Mouse (Mus musculus) forebrain, embryonic 16.5 days (tissue): Measurements from ENCODE around the gene Tas2r138. TPM values are rescaled to one million over a fixed set of nuclear protein-coding genes. Genes with fewer than 3 reads are reported as not detected.
"Not testable (repeated sequence)": the region's sequence is repeated elsewhere in the genome, so short reads cannot be mapped to it uniquely, and the experiment has no call there.

Experiments
- ATAC-seq: fragments of 200-750 bp; cut with Nextera tagmentation; 2 replicates; pipeline ENCODE4 v1.8.0; 2017; ENCODE audit warnings: mild to moderate bottlenecking, moderate library complexity
- H3K27ac ChIP-seq: fragments of 300-500 bp; sonication (generic); 2 replicates; pipeline ENCODE4 v1.5.1; 2014; ENCODE audit warnings: low read length, control low read depth
- H3K27me3 ChIP-seq: fragments of 300-500 bp; sonication (generic); replicated peaks from 2 replicates; pipeline ENCODE4 v1.6.1; 2014; ENCODE audit warnings: low read length; ENCODE audit not compliant: control insufficient read depth, insufficient read depth
- H3K36me3 ChIP-seq: fragments of 300-500 bp; sonication (generic); 2 replicates; pipeline ENCODE4 v1.6.1; 2014; ENCODE audit not compliant: control insufficient read depth, insufficient read depth
- H3K4me1 ChIP-seq: fragments of 300-500 bp; sonication (generic); replicated peaks from 2 replicates; pipeline ENCODE4 v1.6.1; 2014; ENCODE audit warnings: low read length; ENCODE audit not compliant: control insufficient read depth, insufficient read depth
- H3K4me2 ChIP-seq: fragments of 300-500 bp; sonication (generic); 2 replicates; pipeline ENCODE4 v1.6.1; 2014; ENCODE audit warnings: mild to moderate bottlenecking, low read length, control low read depth
- H3K4me3 ChIP-seq: fragments of 300-500 bp; sonication (generic); replicated peaks from 2 replicates; pipeline ENCODE4 v1.5.1; 2014; ENCODE audit warnings: mild to moderate bottlenecking, low read length, control low read depth
- H3K9ac ChIP-seq: fragments of 300-500 bp; sonication (generic); replicated peaks from 2 replicates; pipeline ENCODE4 v1.6.1; 2014; ENCODE audit warnings: low read depth, low read length, control low read depth
- H3K9me3 ChIP-seq: fragments of 300-500 bp; sonication (generic); 2 replicates; pipeline ENCODE4 v1.6.1; 2016; ENCODE audit warnings: low read length; ENCODE audit not compliant: control insufficient read depth
- WGBS: fragments of 180-500 bp; shearing (Covaris S2); extraction: QIAGEN DNeasy Blood & Tissue Kit; methylation state at CpG from one replicate; pipeline ENCODE4 v1.1.7; 2014; 5-methylcytosine and 5-hydroxymethylcytosine counted together
- polyA plus RNA-seq: library from polyadenylated mRNA; unstranded; fragments of >200 nt; fragmentation: Nextera tagmentation; extraction: Ambion mirVana; gene quantifications from 2 replicates; pipeline ENCODE4 v1.2.1, GENCODE M21; 2015

Gene Tas2r138
- polyA plus RNA-seq, 1 experiment from 2014 or later, result not detected

DNA sequence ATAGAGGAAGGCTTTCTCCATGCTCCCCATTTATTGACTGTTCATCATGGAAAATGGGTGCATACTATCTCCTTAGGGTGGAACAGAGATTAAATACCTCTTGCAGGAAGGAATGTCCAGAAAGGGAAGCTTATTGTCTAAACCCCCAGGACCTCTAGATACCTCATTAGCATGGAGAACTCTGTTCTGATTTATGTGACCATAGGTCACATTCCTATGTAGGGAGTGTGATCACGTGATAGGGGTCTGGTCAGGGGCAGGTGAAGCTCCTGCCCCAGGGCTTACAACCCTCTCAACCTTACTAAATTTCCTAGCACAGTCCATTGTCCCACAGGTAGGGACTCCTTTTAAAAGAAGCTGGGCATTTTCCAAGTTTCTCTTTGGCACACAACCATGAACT lies 13.0 kb upstream of the Tas2r138 start:
- 57% methylated on average over 1 of the region's 1 CpGs for WGBS
- ATAC-seq, result no peak
- H3K36me3 ChIP-seq, result no peaks in the 10 kb centered on the region
- no peak overlapping the region for H3K4me2 ChIP-seq
- no peaks in the 10 kb centered on the region for H3K27me3 ChIP-seq
- no peaks in the 10 kb centered on the region for H3K4me1 ChIP-seq
- H3K4me3 ChIP-seq, result no peak overlapping the region
- H3K9me3 ChIP-seq, result no peaks in the 10 kb centered on the region
- no peak overlapping the region for H3K27ac ChIP-seq
- no peak overlapping the region for H3K9ac ChIP-seq

DNA sequence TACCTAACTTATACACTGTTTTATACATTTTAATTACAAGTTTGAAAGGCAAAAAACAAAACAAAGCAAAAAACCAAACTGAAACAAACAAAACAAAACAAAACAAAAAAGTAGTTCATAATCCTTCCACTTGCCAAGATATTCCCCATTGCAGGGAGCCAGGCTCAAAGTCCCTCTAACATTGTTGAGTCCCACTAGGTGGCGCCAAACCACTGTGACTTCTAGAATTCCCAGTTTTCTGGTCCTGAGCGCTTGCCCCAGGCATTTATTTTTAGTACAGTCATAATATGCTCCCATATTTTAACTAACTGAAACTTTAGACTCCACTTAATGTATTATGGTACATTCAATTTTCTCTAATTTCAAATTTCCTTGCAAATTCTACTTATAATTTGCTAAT lies 4.9 kb upstream of the Tas2r138 start:
- Histone ChIP-seq H3K9me3 (no peaks in the 10 kb centered on the region), H3K4me2 (no peak overlapping the region), H3K4me1 (no peaks in the 10 kb centered on the region), H3K27me3 (no peaks in the 10 kb centered on the region), H3K4me3 (no peak overlapping the region), H3K36me3 (no peaks in the 10 kb centered on the region), H3K27ac (no peak overlapping the region), H3K9ac (no peak overlapping the region)
- WGBS, result 21% methylated on average over 2 of the region's 2 CpGs
- peak; percentile 75 for ATAC-seq

DNA sequence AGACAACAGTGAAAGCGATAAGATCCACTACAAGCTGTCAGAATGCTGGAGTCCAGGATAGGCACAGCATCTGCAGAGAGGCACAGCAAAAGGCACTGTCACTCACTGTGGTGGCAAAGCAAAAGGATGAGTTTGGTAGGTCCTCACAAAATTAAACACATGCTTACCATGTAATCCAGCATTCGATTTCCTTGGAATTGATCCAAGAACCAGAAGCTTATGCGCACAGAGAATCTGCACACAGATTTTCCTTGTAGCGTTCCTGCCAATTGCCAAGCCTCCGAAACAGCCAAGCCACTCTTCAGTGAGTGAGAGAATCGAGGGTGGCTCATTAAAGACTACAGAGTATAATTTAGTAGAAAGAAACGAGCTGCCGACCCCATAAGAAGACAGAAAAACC lies 2.9 kb downstream of the Tas2r138 start:
- H3K9ac ChIP-seq, result no peak overlapping the region
- H3K27ac ChIP-seq, result 0 out of 2 replicates have a peak overlapping the region, but pooled peaks have one; percentile 35
- H3K9me3 ChIP-seq, result no peaks in the 10 kb centered on the region
- WGBS, result 25% methylated on average over 8 of the region's 8 CpGs
- H3K4me1 ChIP-seq, result no peaks in the 10 kb centered on the region
- peak; percentile 95 for ATAC-seq
- H3K36me3 ChIP-seq, result no peaks in the 10 kb centered on the region
- no peak overlapping the region for H3K4me3 ChIP-seq
- no peaks in the 10 kb centered on the region for H3K27me3 ChIP-seq
- H3K4me2 ChIP-seq, result no peak overlapping the region

DNA sequence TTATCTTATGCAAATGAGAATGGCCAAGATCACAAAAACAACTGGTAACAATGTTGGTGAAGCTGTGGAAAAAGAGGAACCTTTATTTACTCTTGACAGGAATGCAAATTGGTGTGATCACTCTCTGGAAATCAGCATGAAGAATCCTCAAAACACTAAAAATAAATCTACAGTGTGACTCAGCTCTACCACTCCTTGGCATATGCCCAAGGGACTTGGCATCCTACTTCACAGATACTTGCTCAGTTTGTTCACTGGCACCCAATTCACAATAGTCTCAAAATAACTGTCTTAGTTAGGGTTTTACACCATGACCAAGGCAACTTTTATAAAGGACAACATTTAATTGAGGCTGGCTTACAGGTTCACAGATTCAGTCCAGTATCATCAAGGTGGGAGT lies 5.7 kb downstream of the Tas2r138 start:
- no peak overlapping the region for H3K27ac ChIP-seq
- H3K4me2 ChIP-seq, result no peak overlapping the region
- H3K9ac ChIP-seq, result no peak overlapping the region
- H3K4me3 ChIP-seq, result no peak overlapping the region
- ATAC-seq, result no peak
- no peaks in the 10 kb centered on the region for H3K27me3 ChIP-seq
- no peaks in the 10 kb centered on the region for H3K36me3 ChIP-seq
- H3K4me1 ChIP-seq, result no peaks in the 10 kb centered on the region
- H3K9me3 ChIP-seq, result no peaks in the 10 kb centered on the region

DNA sequence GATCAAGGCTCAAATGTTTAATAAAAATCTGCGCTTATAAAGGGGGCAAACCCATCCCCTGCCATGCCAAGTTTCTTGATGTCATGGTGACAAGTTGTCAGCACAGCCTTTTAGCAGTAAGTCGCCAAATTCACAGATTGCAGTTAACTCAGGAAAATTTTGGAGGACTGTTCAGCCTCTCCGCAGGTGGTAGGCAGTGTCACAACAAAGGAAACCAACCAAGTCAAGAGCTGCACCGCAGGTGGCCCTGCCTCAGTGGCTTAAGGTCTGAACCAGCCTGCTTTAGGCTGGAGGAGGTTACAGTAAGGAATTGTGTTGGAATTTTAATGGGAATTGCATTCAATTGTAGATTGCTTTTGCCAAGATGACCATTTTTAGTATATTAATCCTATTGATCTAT lies 14.6 kb downstream of the Tas2r138 start:
- H3K27ac ChIP-seq, H3K4me2 ChIP-seq, H3K4me1 ChIP-seq, H3K36me3 ChIP-seq, H3K4me3 ChIP-seq, H3K27me3 ChIP-seq, ATAC-seq, H3K9ac ChIP-seq, H3K9me3 ChIP-seq: not testable (repeated sequence)
- 25% methylated on average over 4 of the region's 4 CpGs for WGBS

DNA sequence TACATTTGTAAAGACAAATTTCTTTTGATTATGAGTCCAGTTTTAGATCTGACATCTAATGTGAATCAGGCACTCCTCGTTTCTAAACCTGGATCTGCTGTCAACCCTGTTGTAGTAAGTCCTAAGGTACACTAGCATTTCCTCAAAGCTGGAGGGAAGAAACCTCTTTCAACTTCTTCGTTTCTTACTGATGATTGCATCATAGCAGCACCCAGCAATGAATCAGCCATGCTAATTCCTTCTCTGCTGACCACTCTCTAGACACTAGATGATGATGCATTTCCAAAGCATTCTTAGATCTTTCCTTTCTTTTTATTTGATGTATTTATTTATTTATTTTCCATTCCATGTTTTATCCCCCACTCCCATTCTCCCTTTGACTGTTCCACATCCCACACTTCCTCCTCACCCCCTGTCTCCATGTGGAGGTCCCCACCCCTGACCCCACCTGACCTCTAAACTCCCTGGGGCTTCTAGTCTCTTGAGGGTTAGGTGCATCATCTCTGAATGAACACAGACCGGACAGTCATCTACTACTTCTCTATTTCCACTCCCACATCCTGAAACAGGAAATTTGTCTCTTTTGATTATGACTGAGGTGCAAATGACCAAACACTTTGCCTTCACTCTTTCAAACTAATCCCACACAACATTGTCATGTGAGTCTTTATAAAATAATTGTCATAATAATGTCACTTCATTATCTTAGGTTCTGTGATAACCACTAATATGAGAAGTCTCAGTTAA lies 18.1 kb downstream of the Tas2r138 start:
- H3K4me1 ChIP-seq, result no peaks in the 10 kb centered on the region
- no peaks in the 10 kb centered on the region for H3K27me3 ChIP-seq
- H3K4me2 ChIP-seq, result no peak overlapping the region
- H3K27ac ChIP-seq, result no peak overlapping the region
- no peaks in the 10 kb centered on the region for H3K9me3 ChIP-seq
- 86% methylated on average over 3 of the region's 3 CpGs for WGBS
- no peak for ATAC-seq
- H3K4me3 ChIP-seq, result no peak overlapping the region
- H3K36me3 ChIP-seq, result no peaks in the 10 kb centered on the region
- H3K9ac ChIP-seq, result no peak overlapping the region

DNA sequence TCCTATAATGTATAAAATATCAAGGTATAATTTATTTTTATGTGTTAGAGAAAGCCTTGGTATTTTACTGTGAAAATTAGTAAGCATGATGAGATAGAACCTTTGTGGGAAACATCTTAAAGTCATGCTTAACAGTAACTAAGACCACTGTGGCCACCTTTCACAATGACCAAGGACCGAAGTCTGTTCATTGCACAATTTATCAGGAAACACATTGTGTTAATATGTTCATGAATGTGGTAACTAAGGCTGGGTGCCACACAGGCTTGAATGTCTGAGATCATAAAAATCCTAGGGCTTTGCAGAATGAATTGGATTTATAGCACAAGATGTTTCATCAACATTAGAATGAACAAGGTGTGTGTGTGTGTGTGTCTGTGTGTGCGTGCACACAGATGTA lies 24.8 kb downstream of the Tas2r138 start:
- ATAC-seq, result no peak

DNA sequence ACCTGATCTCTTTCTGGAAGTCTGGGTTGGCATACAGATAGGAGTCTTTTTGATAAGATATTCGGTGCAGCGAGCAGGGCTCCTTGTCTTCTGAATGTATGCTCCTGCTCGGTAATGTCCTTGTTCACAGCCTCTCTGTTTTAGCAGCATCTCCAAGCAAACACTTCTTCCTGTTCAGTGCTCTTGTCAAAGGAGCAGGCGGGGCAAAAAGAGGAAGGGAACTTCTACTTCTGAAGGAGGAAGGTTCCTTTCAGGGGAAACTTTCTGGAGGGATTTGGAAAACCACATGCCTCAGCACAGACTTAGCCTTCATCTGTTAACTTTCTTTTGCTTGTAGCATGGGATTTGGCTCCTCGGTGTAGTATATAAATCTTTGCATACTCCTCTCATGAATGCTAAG lies 27.5 kb downstream of the Tas2r138 start, which contains the start of gene Clec5a:
Gene Clec5a (minus strand): TSS at position 177 of the 400 bp plus-strand sequence.
- H3K9me3 ChIP-seq, result no peaks in the 10 kb centered on the region
- ATAC-seq, result no peak
- H3K27ac ChIP-seq, result no peak within 1 kb of the TSS
- no peaks in the 10 kb centered on the region for H3K27me3 ChIP-seq
- H3K4me1 ChIP-seq, result no peaks in the 10 kb centered on the region
- H3K36me3 ChIP-seq, result no peaks in the 10 kb centered on the region
- 85% methylated on average over 5 of the region's 5 CpGs for WGBS
- no peak within 1 kb of the TSS for H3K9ac ChIP-seq
- no peak within 1 kb of the TSS for H3K4me2 ChIP-seq
- H3K4me3 ChIP-seq, result no peak within 1 kb of the TSS

More for the DNA sequence above, 24.8 kb downstream of the Tas2r138 start:
- Histone ChIP-seq H3K4me2 (no peak overlapping the region), H3K4me1 (no peaks in the 10 kb centered on the region), H3K4me3 (no peak overlapping the region), H3K9me3 (no peaks in the 10 kb centered on the region), H3K27ac (no peak overlapping the region), H3K36me3 (no peaks in the 10 kb centered on the region), H3K27me3 (no peaks in the 10 kb centered on the region), H3K9ac (no peak overlapping the region)
- WGBS, result 94% methylated on average over 2 of the region's 2 CpGs

DNA sequence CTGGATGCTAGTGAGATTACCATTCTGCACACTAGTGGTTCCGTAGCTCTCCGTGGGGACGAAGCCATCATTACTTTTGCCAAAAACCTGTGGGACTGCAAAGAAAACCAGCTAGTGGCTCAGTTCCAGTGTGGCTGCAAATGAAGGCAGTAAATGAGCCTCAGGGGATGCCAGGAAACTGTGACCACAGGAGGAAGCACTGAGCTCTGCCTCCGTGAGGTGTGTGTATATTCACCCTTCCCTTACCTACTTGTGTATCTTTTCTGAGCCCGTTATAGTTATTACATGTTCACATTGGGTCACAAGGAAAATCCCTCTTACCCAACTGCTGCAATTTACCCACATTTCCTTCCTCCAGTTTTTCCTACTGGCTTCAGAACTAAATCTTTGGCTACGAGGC lies 28.8 kb downstream of the Tas2r138 start:
- no peak overlapping the region for H3K4me2 ChIP-seq
- H3K27me3 ChIP-seq, result no peaks in the 10 kb centered on the region
- no peaks in the 10 kb centered on the region for H3K9me3 ChIP-seq
- no peak for ATAC-seq
- no peaks in the 10 kb centered on the region for H3K36me3 ChIP-seq
- H3K4me1 ChIP-seq, result no peaks in the 10 kb centered on the region
- 71% methylated on average over 6 of the region's 6 CpGs for WGBS
- no peak overlapping the region for H3K4me3 ChIP-seq
- no peak overlapping the region for H3K27ac ChIP-seq
- H3K9ac ChIP-seq, result no peak overlapping the region

DNA sequence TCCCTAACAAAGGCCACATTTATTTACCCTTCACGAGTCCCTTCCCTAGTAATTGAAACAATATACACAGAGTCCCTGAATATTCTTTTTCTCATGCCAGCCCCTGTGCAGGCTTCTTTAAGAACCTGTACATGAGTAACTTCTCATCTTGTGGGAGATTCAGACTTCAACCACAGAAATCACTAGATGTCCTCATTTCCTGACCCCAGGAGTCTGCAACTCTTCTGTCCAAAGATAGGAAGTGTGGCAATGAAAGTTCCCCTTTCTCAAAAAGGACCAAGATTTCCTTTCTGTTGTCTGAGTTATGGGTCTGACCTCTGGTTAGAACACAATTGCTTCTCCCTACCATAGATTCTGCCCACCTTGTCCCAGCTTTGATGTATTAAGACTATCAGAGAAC lies 36.8 kb downstream of the Tas2r138 start:
- no peak overlapping the region for H3K4me3 ChIP-seq

More for the DNA sequence above, 36.8 kb downstream of the Tas2r138 start:
- Histone ChIP-seq H3K9ac (no peak overlapping the region), H3K4me1 (no peaks in the 10 kb centered on the region), H3K9me3 (no peaks in the 10 kb centered on the region), H3K27me3 (no peaks in the 10 kb centered on the region), H3K36me3 (no peaks in the 10 kb centered on the region), H3K4me2 (no peak overlapping the region), H3K27ac (no peak overlapping the region)
- WGBS, result 82% methylated on average over 1 of the region's 1 CpGs
- no peak for ATAC-seq
